ENCODE assay signal across 14 mouse cellular contexts in genomic region chr11:58965001-58965760, GRCm38 (mm10). TPM values are rescaled to one million over a fixed set of nuclear protein-coding genes. Genes with fewer than 3 reads are reported as not detected.
DNase-seq lines count a peak whose midpoint lies in the region; ATAC-seq and TF ChIP-seq lines count a peak whose summit lies in the region.
"Had no signal": no experiment of that assay in that cellular context is flagged by ENCODE, and none has a peak within 500 bp of the region (broad histone marks: within the 10 kb centered on the region; RNA-seq: fewer than 3 reads in every experiment).

No protein-coding gene starts in this region.

- H3K36me3 ChIP-seq in embryonic facial prominence, embryonic 13.5 days: peaks cover 10% of the 10 kb centered on the region
- H3K36me3 ChIP-seq in embryonic facial prominence, embryonic 10.5 days (replicated peaks): peaks cover 27% of the 10 kb centered on the region
- H3K36me3 ChIP-seq in kidney, postnatal 0 days (ENCODE audit: insufficient read depth, low read length): no peaks in the 10 kb centered on the region
- no peaks in the 10 kb centered on the region for H3K36me3 ChIP-seq in kidney, embryonic 16.5 days (ENCODE audit: insufficient read depth, low read length)
- H3K36me3 ChIP-seq in G1E (replicated peaks): peaks cover 60% of the 10 kb centered on the region
- H3K36me3 ChIP-seq in liver, embryonic 12.5 days: peaks cover 14% of the 10 kb centered on the region
- H3K36me3 ChIP-seq in forebrain, embryonic 15.5 days: peaks cover 5% of the 10 kb centered on the region; the same call in 1 of the 2 replicates

- no peak for ATAC-seq in embryonic facial prominence, embryonic 13.5 days (ENCODE audit: insufficient number of reproducible peaks, insufficient read depth, low FRiP score, low TSS enrichment, low read depth)
- peak; percentile 41; the same call in 1 of the 2 replicates for ATAC-seq in kidney, postnatal 0 days (replicated peaks; ENCODE audit: low FRiP score, low read depth)
- ATAC-seq in kidney, embryonic 16.5 days (ENCODE audit: low FRiP score, low TSS enrichment): no peak; the same call in 1 of the 2 replicates
- ATAC-seq in G1E (ENCODE audit: extremely low read depth, insufficient number of reproducible peaks, low FRiP score, poor library complexity, severe bottlenecking): no peak
- peak; percentile 35; the same call in 1 of the 2 replicates for ATAC-seq in liver, embryonic 12.5 days
- ATAC-seq in megakaryocyte-erythroid progenitor cell, adult 5-6 weeks (replicated peaks; ENCODE audit: low FRiP score, low TSS enrichment, poor library complexity, severe bottlenecking): no peak
- no peak for ATAC-seq in forebrain, embryonic 15.5 days (replicated peaks)
- ATAC-seq: inflammation-experienced regulatory T-cells, adult 6 months had no signal

- WGBS in embryonic facial prominence, embryonic 13.5 days: 44% methylated on average over 12 of the region's 12 CpGs
- 49% methylated on average over 12 of the region's 12 CpGs for WGBS in embryonic facial prominence, embryonic 10.5 days
- 34% methylated on average over 12 of the region's 12 CpGs for WGBS in kidney, postnatal 0 days
- 29% methylated on average over 12 of the region's 12 CpGs for WGBS in kidney, embryonic 16.5 days
- WGBS in liver, embryonic 12.5 days (ENCODE audit: insufficient replicate concordance): 36% methylated on average over 12 of the region's 12 CpGs
- 62% methylated on average over 12 of the region's 12 CpGs for WGBS in forebrain, embryonic 15.5 days

- H3K4me2 ChIP-seq in embryonic facial prominence, embryonic 13.5 days: no peak overlapping the region
- H3K4me2 ChIP-seq in kidney, postnatal 0 days (ENCODE audit: low read length): no peak overlapping the region
- no peak overlapping the region for H3K4me2 ChIP-seq in kidney, embryonic 16.5 days (replicated peaks; ENCODE audit: low read depth, low read length)
- 0 out of 2 replicates have a peak overlapping the region, but pooled peaks have one; percentile 21 for H3K4me2 ChIP-seq in liver, embryonic 12.5 days
- no peak overlapping the region for H3K4me2 ChIP-seq in forebrain, embryonic 15.5 days (replicated peaks)
- H3K4me2 ChIP-seq: neural tube, embryonic 12.5 days had no signal

- no peak overlapping the region for H3K4me3 ChIP-seq in embryonic facial prominence, embryonic 13.5 days
- H3K4me3 ChIP-seq in embryonic facial prominence, embryonic 10.5 days: no peak overlapping the region
- no peak overlapping the region for H3K4me3 ChIP-seq in kidney, postnatal 0 days (replicated peaks; ENCODE audit: low read depth, low read length)
- no peak overlapping the region for H3K4me3 ChIP-seq in kidney, embryonic 16.5 days (ENCODE audit: low read length)
- H3K4me3 ChIP-seq in G1E (ENCODE audit: low read depth, low read length): peak overlapping the region; percentile 30; the same call in 1 of the 2 replicates
- H3K4me3 ChIP-seq in liver, embryonic 12.5 days: no peak overlapping the region
- H3K4me3 ChIP-seq in forebrain, embryonic 15.5 days: no peak overlapping the region
- H3K4me3 ChIP-seq: megakaryocyte, embryonic 14.5 days; neural tube, embryonic 12.5 days had no signal

- H3K4me1 ChIP-seq in embryonic facial prominence, embryonic 13.5 days: 0 out of 2 replicates have a peak, but pooled peaks cover 4% of the 10 kb centered on the region
- peaks cover 22% of the 10 kb centered on the region for H3K4me1 ChIP-seq in embryonic facial prominence, embryonic 10.5 days
- H3K4me1 ChIP-seq in kidney, postnatal 0 days (replicated peaks; ENCODE audit: insufficient read depth, low read length): peaks cover 18% of the 10 kb centered on the region
- H3K4me1 ChIP-seq in kidney, embryonic 16.5 days (ENCODE audit: insufficient read depth, low read length): peaks cover 33% of the 10 kb centered on the region
- H3K4me1 ChIP-seq in G1E (ENCODE audit: insufficient read depth, low read depth, low read length): peaks cover 45% of the 10 kb centered on the region
- peaks cover 57% of the 10 kb centered on the region for H3K4me1 ChIP-seq in liver, embryonic 12.5 days
- H3K4me1 ChIP-seq in forebrain, embryonic 15.5 days: peaks cover 4% of the 10 kb centered on the region; the same call in 1 of the 2 replicates

- H3K9me3 ChIP-seq in embryonic facial prominence, embryonic 13.5 days: no peaks in the 10 kb centered on the region
- H3K9me3 ChIP-seq in embryonic facial prominence, embryonic 10.5 days: peaks cover 7% of the 10 kb centered on the region; the same call in 1 of the 2 replicates
- no peaks in the 10 kb centered on the region for H3K9me3 ChIP-seq in kidney, postnatal 0 days (replicated peaks; ENCODE audit: low read length)
- H3K9me3 ChIP-seq in kidney, embryonic 16.5 days (ENCODE audit: low read length): peaks cover 5% of the 10 kb centered on the region
- peaks cover 6% of the 10 kb centered on the region for H3K9me3 ChIP-seq in G1E (replicated peaks)
- peaks cover 8% of the 10 kb centered on the region; the same call in 1 of the 2 replicates for H3K9me3 ChIP-seq in liver, embryonic 12.5 days (replicated peaks)
- H3K9me3 ChIP-seq in forebrain, embryonic 15.5 days: no peaks in the 10 kb centered on the region
- H3K9me3 ChIP-seq: neural tube, embryonic 12.5 days had no signal

- no peak for DNase-seq in embryonic facial prominence, embryonic 10.5 days (ENCODE audit: low spot score)
- DNase-seq in kidney, postnatal 0 days (ENCODE audit: low spot score): peak; percentile 68
- no peak for DNase-seq in G1E (ENCODE audit: low spot score)
- DNase-seq: cerebellum, adult 11 months; lung, adult 18-20 months; thymus, adult 18-20 months had no signal

- 0 out of 2 replicates have a peak overlapping the region, but pooled peaks have one; percentile 27 for H3K9ac ChIP-seq in embryonic facial prominence, embryonic 13.5 days
- no peak overlapping the region for H3K9ac ChIP-seq in kidney, postnatal 0 days (ENCODE audit: low read depth, low read length)
- H3K9ac ChIP-seq in kidney, embryonic 16.5 days (replicated peaks; ENCODE audit: low read length): no peak overlapping the region
- no peak overlapping the region for H3K9ac ChIP-seq in liver, embryonic 12.5 days
- H3K9ac ChIP-seq in forebrain, embryonic 15.5 days (replicated peaks): no peak overlapping the region
- H3K9ac ChIP-seq: neural tube, embryonic 12.5 days had no signal

- no peak overlapping the region for H3K27ac ChIP-seq in embryonic facial prominence, embryonic 13.5 days
- no peak overlapping the region; the same call in 1 of the 2 replicates for H3K27ac ChIP-seq in embryonic facial prominence, embryonic 10.5 days (replicated peaks)
- no peak overlapping the region for H3K27ac ChIP-seq in kidney, postnatal 0 days
- no peak overlapping the region for H3K27ac ChIP-seq in kidney, embryonic 16.5 days (ENCODE audit: low read length)
- H3K27ac ChIP-seq in liver, embryonic 12.5 days: no peak overlapping the region
- no peak overlapping the region for H3K27ac ChIP-seq in forebrain, embryonic 15.5 days (replicated peaks)
- H3K27ac ChIP-seq: neural tube, embryonic 12.5 days had no signal

- no peak for TF ChIP-seq CTCF in kidney, postnatal 0 days (IDR thresholded peaks at IDR 0.05; ENCODE audit: low read depth)
- TF ChIP-seq CTCF in G1E (IDR thresholded peaks at IDR 0.05; ENCODE audit: low read depth, low read length): no peak

- peaks cover 32% of the 10 kb centered on the region for H3K27me3 ChIP-seq in embryonic facial prominence, embryonic 13.5 days
- peaks cover 38% of the 10 kb centered on the region for H3K27me3 ChIP-seq in embryonic facial prominence, embryonic 10.5 days (replicated peaks; ENCODE audit: low read depth, poor library complexity, severe bottlenecking)
- H3K27me3 ChIP-seq in kidney, postnatal 0 days (ENCODE audit: insufficient read depth, low read length): no peaks in the 10 kb centered on the region
- peaks cover 3% of the 10 kb centered on the region for H3K27me3 ChIP-seq in kidney, embryonic 16.5 days (ENCODE audit: insufficient read depth, low read length)
- H3K27me3 ChIP-seq in G1E (ENCODE audit: insufficient read depth, low read length): no peaks in the 10 kb centered on the region; the same call in 1 of the 2 replicates
- H3K27me3 ChIP-seq in liver, embryonic 12.5 days (replicated peaks): peaks cover 43% of the 10 kb centered on the region
- no peaks in the 10 kb centered on the region for H3K27me3 ChIP-seq in forebrain, embryonic 15.5 days

RNA-seq across cellular contexts. Expression of gene Hist3h2a, which starts 10.7 kb away (rescaled TPM):
- polyA plus RNA-seq in embryonic facial prominence, embryonic 13.5 days (2015; fragmentation: Nextera tagmentation; extraction: Ambion mirVana): 34.0 and 34.3 TPM in 2 replicates
- polyA plus RNA-seq in embryonic facial prominence, embryonic 10.5 days (2016; fragmentation: Nextera tagmentation; extraction: Ambion mirVana): 17.8 and 19.0 TPM in 2 replicates
- 40.9 and 41.2 TPM in 2 replicates for polyA plus RNA-seq in kidney, postnatal 0 days (2015; fragmentation: Nextera tagmentation; extraction: Ambion mirVana)
- 39.5 and 39.7 TPM in 2 replicates for polyA plus RNA-seq in kidney, embryonic 16.5 days (2015; fragmentation: Nextera tagmentation; extraction: Ambion mirVana)
- total RNA-seq in G1E (2014; fragmentation: Nextera tagmentation): 93.3 and 107 TPM in 2 replicates
- total RNA-seq in G1E (2017): 108 and 128 TPM in 2 replicates
- polyA plus RNA-seq in G1E (2012): 6.2 and 13.5 TPM in 2 replicates
- 14.3 and 16.9 TPM in 2 replicates for polyA plus RNA-seq in liver, embryonic 12.5 days (2016; fragmentation: Nextera tagmentation; extraction: Ambion mirVana)
- 29.7 and 39.9 TPM in 2 replicates for total RNA-seq in megakaryocyte-erythroid progenitor cell, adult 5-6 weeks (2014; fragmentation: Nextera tagmentation)
- 238 and 296 TPM in 2 replicates for total RNA-seq in megakaryocyte-erythroid progenitor cell, adult 5-6 weeks (2017)
- polyA plus RNA-seq in forebrain, embryonic 15.5 days (2015; fragmentation: Nextera tagmentation; extraction: Ambion mirVana): 155 and 160 TPM in 2 replicates

RNA-seq across cellular contexts. Expression of gene Trim17, which starts 10.7 kb away (rescaled TPM):
- 0.25 and 0.55 TPM in 2 replicates for polyA plus RNA-seq in embryonic facial prominence, embryonic 13.5 days (2015; fragmentation: Nextera tagmentation; extraction: Ambion mirVana)
- polyA plus RNA-seq in embryonic facial prominence, embryonic 10.5 days (2016; fragmentation: Nextera tagmentation; extraction: Ambion mirVana): 0.19 and 0.40 TPM in 2 replicates
- 0.32 and 0.37 TPM in 2 replicates for polyA plus RNA-seq in kidney, postnatal 0 days (2015; fragmentation: Nextera tagmentation; extraction: Ambion mirVana)
- polyA plus RNA-seq in kidney, embryonic 16.5 days (2015; fragmentation: Nextera tagmentation; extraction: Ambion mirVana): 0.42 and 0.64 TPM in 2 replicates
- not detected in 2 replicates for total RNA-seq in G1E (2014; fragmentation: Nextera tagmentation)
- total RNA-seq in G1E (2017): 0.11 and 0.12 TPM in 2 replicates
- polyA plus RNA-seq in G1E (2012): 0.12 and 7.5 TPM in 2 replicates
- 0.07 and 0.13 TPM in 2 replicates for polyA plus RNA-seq in liver, embryonic 12.5 days (2016; fragmentation: Nextera tagmentation; extraction: Ambion mirVana)
- not detected in 2 replicates for total RNA-seq in megakaryocyte-erythroid progenitor cell, adult 5-6 weeks (2014; fragmentation: Nextera tagmentation)
- not detected in 2 replicates for total RNA-seq in megakaryocyte-erythroid progenitor cell, adult 5-6 weeks (2017)
- 1.9 and 2.7 TPM in 2 replicates for polyA plus RNA-seq in forebrain, embryonic 15.5 days (2015; fragmentation: Nextera tagmentation; extraction: Ambion mirVana)

RNA-seq across cellular contexts. Expression of gene Trim11, which starts 12.7 kb away (rescaled TPM):
- 21.7 and 23.5 TPM in 2 replicates for polyA plus RNA-seq in embryonic facial prominence, embryonic 13.5 days (2015; fragmentation: Nextera tagmentation; extraction: Ambion mirVana)
- 19.0 and 19.1 TPM in 2 replicates for polyA plus RNA-seq in embryonic facial prominence, embryonic 10.5 days (2016; fragmentation: Nextera tagmentation; extraction: Ambion mirVana)
- polyA plus RNA-seq in kidney, postnatal 0 days (2015; fragmentation: Nextera tagmentation; extraction: Ambion mirVana): 16.3 and 16.7 TPM in 2 replicates
- polyA plus RNA-seq in kidney, embryonic 16.5 days (2015; fragmentation: Nextera tagmentation; extraction: Ambion mirVana): 22.9 and 25.9 TPM in 2 replicates
- total RNA-seq in G1E (2014; fragmentation: Nextera tagmentation) (44.7 and 48.2 TPM in 2 replicates), G1E (2017) (32.3 and 36.4 TPM in 2 replicates)
- polyA plus RNA-seq in G1E (2012): 69.3 and 75.9 TPM in 2 replicates
- 11.2 and 11.5 TPM in 2 replicates for polyA plus RNA-seq in liver, embryonic 12.5 days (2016; fragmentation: Nextera tagmentation; extraction: Ambion mirVana)
- 22.7 and 28.2 TPM in 2 replicates for total RNA-seq in megakaryocyte-erythroid progenitor cell, adult 5-6 weeks (2014; fragmentation: Nextera tagmentation)
- 13.9 and 19.2 TPM in 2 replicates for total RNA-seq in megakaryocyte-erythroid progenitor cell, adult 5-6 weeks (2017)
- polyA plus RNA-seq in forebrain, embryonic 15.5 days (2015; fragmentation: Nextera tagmentation; extraction: Ambion mirVana): 22.6 and 24.8 TPM in 2 replicates

RNA-seq across cellular contexts. Expression of gene Hist3h2ba, which starts 16.5 kb away (rescaled TPM):
- polyA plus RNA-seq in embryonic facial prominence, embryonic 13.5 days (2015; fragmentation: Nextera tagmentation; extraction: Ambion mirVana): 45.4 and 46.9 TPM in 2 replicates
- 23.0 and 25.0 TPM in 2 replicates for polyA plus RNA-seq in embryonic facial prominence, embryonic 10.5 days (2016; fragmentation: Nextera tagmentation; extraction: Ambion mirVana)
- 43.9 and 45.8 TPM in 2 replicates for polyA plus RNA-seq in kidney, postnatal 0 days (2015; fragmentation: Nextera tagmentation; extraction: Ambion mirVana)
- polyA plus RNA-seq in kidney, embryonic 16.5 days (2015; fragmentation: Nextera tagmentation; extraction: Ambion mirVana): 93.4 and 93.5 TPM in 2 replicates
- total RNA-seq in G1E (2014; fragmentation: Nextera tagmentation) (2.7 and 23.2 TPM in 2 replicates), G1E (2017) (6.0 and 7.1 TPM in 2 replicates)
- polyA plus RNA-seq in G1E (2012): 0.20 TPM in 1 of 2 replicates, not detected in the other
- 5.3 and 5.7 TPM in 2 replicates for polyA plus RNA-seq in liver, embryonic 12.5 days (2016; fragmentation: Nextera tagmentation; extraction: Ambion mirVana)
- 21.1 and 27.6 TPM in 2 replicates for total RNA-seq in megakaryocyte-erythroid progenitor cell, adult 5-6 weeks (2014; fragmentation: Nextera tagmentation)
- total RNA-seq in megakaryocyte-erythroid progenitor cell, adult 5-6 weeks (2017): 6.3 and 6.5 TPM in 2 replicates
- 355 and 373 TPM in 2 replicates for polyA plus RNA-seq in forebrain, embryonic 15.5 days (2015; fragmentation: Nextera tagmentation; extraction: Ambion mirVana)

RNA-seq across cellular contexts. Expression of gene Rnf187, which starts 26.5 kb away (rescaled TPM):
- 254 and 255 TPM in 2 replicates for polyA plus RNA-seq in embryonic facial prominence, embryonic 13.5 days (2015; fragmentation: Nextera tagmentation; extraction: Ambion mirVana)
- polyA plus RNA-seq in embryonic facial prominence, embryonic 10.5 days (2016; fragmentation: Nextera tagmentation; extraction: Ambion mirVana): 255 and 258 TPM in 2 replicates
- 238 and 249 TPM in 2 replicates for polyA plus RNA-seq in kidney, postnatal 0 days (2015; fragmentation: Nextera tagmentation; extraction: Ambion mirVana)
- 217 and 219 TPM in 2 replicates for polyA plus RNA-seq in kidney, embryonic 16.5 days (2015; fragmentation: Nextera tagmentation; extraction: Ambion mirVana)
- total RNA-seq in G1E (2014; fragmentation: Nextera tagmentation) (55.7 and 55.8 TPM in 2 replicates), G1E (2017) (72.8 and 106 TPM in 2 replicates)
- 225 and 312 TPM in 2 replicates for polyA plus RNA-seq in G1E (2012)
- polyA plus RNA-seq in liver, embryonic 12.5 days (2016; fragmentation: Nextera tagmentation; extraction: Ambion mirVana): 200 and 207 TPM in 2 replicates
- total RNA-seq in megakaryocyte-erythroid progenitor cell, adult 5-6 weeks (2014; fragmentation: Nextera tagmentation): 115 and 146 TPM in 2 replicates
- total RNA-seq in megakaryocyte-erythroid progenitor cell, adult 5-6 weeks (2017): 101 and 108 TPM in 2 replicates
- polyA plus RNA-seq in forebrain, embryonic 15.5 days (2015; fragmentation: Nextera tagmentation; extraction: Ambion mirVana): 508 and 517 TPM in 2 replicates

Comparison
In these comparisons a context has a peak if more than half of its experiments do, and no peak if none do; other contexts are left out.
1. ATAC-seq: peak in kidney, postnatal 0 days (single experiment) and liver, embryonic 12.5 days (single experiment); none in embryonic facial prominence, embryonic 13.5 days (single experiment), kidney, embryonic 16.5 days (single experiment), G1E (single experiment), megakaryocyte-erythroid progenitor cell, adult 5-6 weeks (single experiment) and forebrain, embryonic 15.5 days (single experiment).